Mouse (Mus musculus) heart, embryonic 15.5 days (tissue): ENCODE measurements around the gene Zfp575. TPM values are rescaled to one million over a fixed set of nuclear protein-coding genes. Genes with fewer than 3 reads are reported as not detected.

Experiments
- ATAC-seq: fragments of 200-750 bp; cut with Nextera tagmentation; replicated peaks from 2 replicates; pipeline ENCODE4 v1.8.0; 2017; ENCODE audit warnings: low read depth, moderate TSS enrichment; ENCODE audit not compliant: insufficient number of reproducible peaks, insufficient read depth, low FRiP score
- H3K27ac ChIP-seq: fragments of 300-500 bp; sonication (generic); 2 replicates; pipeline ENCODE4 v1.5.1; 2015; ENCODE audit warnings: mild to moderate bottlenecking, inconsistent platforms
- H3K27me3 ChIP-seq: fragments of 300-500 bp; sonication (generic); 2 replicates; pipeline ENCODE4 v1.6.1; 2015; ENCODE audit warnings: inconsistent platforms
- H3K36me3 ChIP-seq: fragments of 300-500 bp; sonication (generic); 2 replicates; pipeline ENCODE4 v1.6.1; 2015; ENCODE audit warnings: mild to moderate bottlenecking, inconsistent platforms
- H3K4me1 ChIP-seq: fragments of 300-500 bp; sonication (generic); replicated peaks from 2 replicates; pipeline ENCODE4 v1.6.1; 2015; ENCODE audit warnings: inconsistent platforms
- H3K4me2 ChIP-seq: fragments of 300-500 bp; sonication (generic); 2 replicates; pipeline ENCODE4 v1.6.1; 2015; ENCODE audit warnings: inconsistent platforms, mild to moderate bottlenecking, moderate library complexity
- H3K4me3 ChIP-seq: fragments of 300-500 bp; sonication (generic); 2 replicates; pipeline ENCODE4 v1.5.1; 2015; ENCODE audit warnings: mild to moderate bottlenecking, inconsistent platforms
- H3K9ac ChIP-seq: fragments of 300-500 bp; sonication (generic); 2 replicates; pipeline ENCODE4 v1.6.1; 2015; ENCODE audit warnings: mild to moderate bottlenecking, inconsistent platforms
- H3K9me3 ChIP-seq: fragments of 300-500 bp; sonication (generic); replicated peaks from 2 replicates; pipeline ENCODE4 v1.6.1; 2016; ENCODE audit warnings: inconsistent platforms
- whole genome bisulfite sequencing: fragments of 180-500 bp; shearing (Covaris S2); methylation state at CpG from one replicate; pipeline ENCODE4 v1.1.7; 2015; ENCODE audit warnings: mixed read lengths; 5-methylcytosine and 5-hydroxymethylcytosine counted together
- polyA plus RNA-seq: library from polyadenylated mRNA; unstranded; fragments of >200 nt; fragmentation: Nextera tagmentation; extraction: Ambion mirVana; gene quantifications from 2 replicates; pipeline ENCODE4 v1.2.1, GENCODE M21; 2015

The Zfp575 gene
- polyA plus RNA-seq, 1 experiment from 2014 or later, result 0.92 TPM

- 84% methylated on average over 6 of the region's 6 CpGs for WGBS
- no peaks in the 10 kb centered on the region for H3K36me3 ChIP-seq
- H3K27ac ChIP-seq, result no peak overlapping the region
- no peak overlapping the region for H3K4me2 ChIP-seq
- no peak for ATAC-seq
- peaks cover 10% of the 10 kb centered on the region for H3K4me1 ChIP-seq
- no peak overlapping the region for H3K4me3 ChIP-seq
- no peak overlapping the region for H3K9ac ChIP-seq
- no peaks in the 10 kb centered on the region for H3K9me3 ChIP-seq
- peaks cover 38% of the 10 kb centered on the region for H3K27me3 ChIP-seq
Measured at GRCm38 (mm10) chr7:24584876-24585275, 2.6 kb downstream of the Zfp575 start.

- no peaks in the 10 kb centered on the region for H3K27me3 ChIP-seq
- no peak overlapping the region for H3K4me2 ChIP-seq
- H3K27ac ChIP-seq, result no peak overlapping the region
- no peaks in the 10 kb centered on the region for H3K9me3 ChIP-seq
- ATAC-seq, result no peak
- 0 out of 2 replicates have a peak, but pooled peaks cover 3% of the 10 kb centered on the region for H3K36me3 ChIP-seq
- H3K9ac ChIP-seq, result no peak overlapping the region
- H3K4me1 ChIP-seq, result 0 out of 2 replicates have a peak, but pooled peaks cover 3% of the 10 kb centered on the region
- 90% methylated on average over 10 of the region's 10 CpGs for WGBS
- H3K4me3 ChIP-seq, result no peak overlapping the region
Measured at GRCm38 (mm10) chr7:24577811-24578210, 9.6 kb downstream of the Zfp575 start.

GRCm38 (mm10) chr7:24574224-24574796 is 13.1 kb downstream of the Zfp575 start:
- H3K9me3 ChIP-seq, result no peaks in the 10 kb centered on the region
- H3K27ac ChIP-seq, result no peak overlapping the region
- H3K27me3 ChIP-seq, result no peaks in the 10 kb centered on the region
- WGBS, result 54% methylated on average over 12 of the region's 12 CpGs
- H3K4me3 ChIP-seq, result no peak overlapping the region
- no peak overlapping the region for H3K9ac ChIP-seq
- 0 out of 2 replicates have a peak, but pooled peaks cover 3% of the 10 kb centered on the region for H3K4me1 ChIP-seq
- peaks cover 8% of the 10 kb centered on the region for H3K36me3 ChIP-seq
- H3K4me2 ChIP-seq, result no peak overlapping the region
- ATAC-seq, result no peak

GRCm38 (mm10) chr7:24572455-24572854 is 15.0 kb downstream of the Zfp575 start:
- H3K27ac ChIP-seq, result no peak overlapping the region
- no peaks in the 10 kb centered on the region for H3K27me3 ChIP-seq
- H3K4me2 ChIP-seq, result no peak overlapping the region
- no peak overlapping the region for H3K9ac ChIP-seq
- 60% methylated on average over 5 of the region's 5 CpGs for WGBS
- H3K9me3 ChIP-seq, result no peaks in the 10 kb centered on the region
- 0 out of 2 replicates have a peak, but pooled peaks cover 3% of the 10 kb centered on the region for H3K4me1 ChIP-seq
- ATAC-seq, result no peak
- peaks cover 25% of the 10 kb centered on the region for H3K36me3 ChIP-seq
- H3K4me3 ChIP-seq, result no peak overlapping the region

- Histone ChIP-seq H3K27ac (no peak overlapping the region), H3K9ac (no peak overlapping the region), H3K4me2 (no peak overlapping the region), H3K27me3 (no peaks in the 10 kb centered on the region), H3K4me3 (no peak overlapping the region), H3K9me3 (no peaks in the 10 kb centered on the region), H3K4me1 (0 out of 2 replicates have a peak, but pooled peaks cover 3% of the 10 kb centered on the region), H3K36me3 (peaks cover 39% of the 10 kb centered on the region)
- no peak for ATAC-seq
- 67% methylated on average over 4 of the region's 4 CpGs for WGBS
Measured at GRCm38 (mm10) chr7:24571071-24571470, 16.4 kb downstream of the Zfp575 start.

GRCm38 (mm10) chr7:24568512-24568911 is 18.9 kb downstream of the Zfp575 start:
- 87% methylated on average over 4 of the region's 4 CpGs for WGBS
- Histone ChIP-seq H3K9me3 (no peaks in the 10 kb centered on the region), H3K4me3 (no peak overlapping the region), H3K27ac (no peak overlapping the region), H3K9ac (no peak overlapping the region), H3K4me2 (no peak overlapping the region), H3K4me1 (no peaks in the 10 kb centered on the region), H3K27me3 (no peaks in the 10 kb centered on the region), H3K36me3 (peaks cover 43% of the 10 kb centered on the region)
- no peak for ATAC-seq

- 90% methylated on average over 9 of the region's 9 CpGs for WGBS
- Histone ChIP-seq H3K27ac (no peak overlapping the region), H3K4me1 (no peaks in the 10 kb centered on the region), H3K4me3 (no peak overlapping the region), H3K36me3 (peaks cover 45% of the 10 kb centered on the region), H3K4me2 (no peak overlapping the region), H3K27me3 (no peaks in the 10 kb centered on the region), H3K9ac (no peak overlapping the region), H3K9me3 (no peaks in the 10 kb centered on the region)
- no peak for ATAC-seq
Measured at GRCm38 (mm10) chr7:24566206-24566605, 21.2 kb downstream of the Zfp575 start.

GRCm38 (mm10) chr7:24565627-24566026 is 21.8 kb downstream of the Zfp575 start:
- Histone ChIP-seq H3K9ac (no peak overlapping the region), H3K27me3 (no peaks in the 10 kb centered on the region), H3K36me3 (peaks cover 47% of the 10 kb centered on the region), H3K4me2 (no peak overlapping the region), H3K9me3 (no peaks in the 10 kb centered on the region), H3K4me3 (no peak overlapping the region), H3K27ac (no peak overlapping the region), H3K4me1 (no peaks in the 10 kb centered on the region)
- 85% methylated on average over 11 of the region's 11 CpGs for WGBS
- ATAC-seq, result no peak

- peaks cover 50% of the 10 kb centered on the region for H3K36me3 ChIP-seq
- H3K27me3 ChIP-seq, result no peaks in the 10 kb centered on the region
- no peak overlapping the region for H3K4me3 ChIP-seq
- no peaks in the 10 kb centered on the region for H3K9me3 ChIP-seq
- ATAC-seq, result no peak
- 63% methylated on average over 6 of the region's 6 CpGs for WGBS
- no peak overlapping the region for H3K9ac ChIP-seq
- H3K27ac ChIP-seq, result no peak overlapping the region
- no peak overlapping the region for H3K4me2 ChIP-seq
- H3K4me1 ChIP-seq, result no peaks in the 10 kb centered on the region
Measured at GRCm38 (mm10) chr7:24564607-24565265, 22.7 kb downstream of the Zfp575 start.

GRCm38 (mm10) chr7:24563837-24564206 is 23.6 kb downstream of the Zfp575 start:
- 79% methylated on average over 4 of the region's 4 CpGs for WGBS

GRCm38 (mm10) chr7:24563191-24563836 is 24.1 kb downstream of the Zfp575 start:
- H3K9ac ChIP-seq, result no peak overlapping the region
- peaks cover 40% of the 10 kb centered on the region for H3K36me3 ChIP-seq
- no peaks in the 10 kb centered on the region for H3K4me1 ChIP-seq
- H3K4me2 ChIP-seq, result no peak overlapping the region
- H3K27ac ChIP-seq, result no peak overlapping the region
- 83% methylated on average over 8 of the region's 8 CpGs for WGBS
- H3K27me3 ChIP-seq, result no peaks in the 10 kb centered on the region
- no peak for ATAC-seq
- no peak overlapping the region for H3K4me3 ChIP-seq
- H3K9me3 ChIP-seq, result no peaks in the 10 kb centered on the region

More at GRCm38 (mm10) chr7:24563837-24564206, 23.6 kb downstream of the Zfp575 start:
- no peak overlapping the region for H3K27ac ChIP-seq
- peaks cover 45% of the 10 kb centered on the region for H3K36me3 ChIP-seq
- no peaks in the 10 kb centered on the region for H3K27me3 ChIP-seq
- H3K4me1 ChIP-seq, result no peaks in the 10 kb centered on the region
- no peak overlapping the region for H3K9ac ChIP-seq
- no peak for ATAC-seq
- H3K9me3 ChIP-seq, result no peaks in the 10 kb centered on the region
- H3K4me2 ChIP-seq, result no peak overlapping the region
- H3K4me3 ChIP-seq, result no peak overlapping the region
